22 mouse cellular contexts compared by ENCODE assay signal in genomic region chr17:71171161-71171560, GRCm38 (mm10). TPM values are rescaled to one million over a fixed set of nuclear protein-coding genes. Genes with fewer than 3 reads are reported as not detected.
DNase-seq lines count a peak whose midpoint lies in the region; ATAC-seq and TF ChIP-seq lines count a peak whose summit lies in the region.
"Had no signal": no experiment of that assay in that cellular context is flagged by ENCODE, and none has a peak within 500 bp of the region (broad histone marks: within the 10 kb centered on the region; RNA-seq: fewer than 3 reads in every experiment).

No protein-coding gene starts in this region.

- H3K9ac ChIP-seq in MEL (ENCODE audit: control insufficient read depth, low read depth, low read length, poor library complexity, severe bottlenecking): no peak overlapping the region
- H3K9ac ChIP-seq in liver, postnatal 0 days (replicated peaks): no peak overlapping the region
- H3K9ac ChIP-seq: embryonic facial prominence, embryonic 12.5 days; midbrain, embryonic 12.5 days; neural tube, embryonic 12.5 days had no signal

- H3K27me3 ChIP-seq in MEL (ENCODE audit: control insufficient read depth in 1 of 2, insufficient read depth in 2 of 2, low read length in 2 of 2): no peaks in the 10 kb centered on the region
- no peaks in the 10 kb centered on the region for H3K27me3 ChIP-seq in liver, postnatal 0 days (ENCODE audit: insufficient read depth, low read length)
- H3K27me3 ChIP-seq: embryonic facial prominence, embryonic 12.5 days; midbrain, embryonic 12.5 days; neural tube, embryonic 12.5 days had no signal

- no peaks in the 10 kb centered on the region for H3K9me3 ChIP-seq in MEL (replicated peaks; ENCODE audit: insufficient read depth, low read length)
- H3K9me3 ChIP-seq in liver, postnatal 0 days (ENCODE audit: low read length): no peaks in the 10 kb centered on the region
- H3K9me3 ChIP-seq: embryonic facial prominence, embryonic 12.5 days; hindbrain, embryonic 10.5 days; midbrain, embryonic 12.5 days; neural tube, embryonic 12.5 days had no signal

- 56% methylated on average over 4 of the region's 4 CpGs for WGBS in liver, postnatal 0 days (ENCODE audit: insufficient replicate concordance)

- H3K36me3 ChIP-seq in MEL (ENCODE audit: control insufficient read depth in 1 of 2, insufficient read depth in 2 of 2, low read length in 2 of 2): peaks cover 0 to 32% of the 10 kb centered on the region in 2 experiments; a peak in 2 of 4 replicates
- no peaks in the 10 kb centered on the region for H3K36me3 ChIP-seq in liver, postnatal 0 days (replicated peaks; ENCODE audit: insufficient read depth, low read length)
- H3K36me3 ChIP-seq: embryonic facial prominence, embryonic 12.5 days; hindbrain, embryonic 10.5 days; midbrain, embryonic 12.5 days; neural tube, embryonic 12.5 days had no signal

- H3K27ac ChIP-seq in MEL (ENCODE audit: control insufficient read depth, low read depth, low read length): 0 out of 2 replicates have a peak overlapping the region, but pooled peaks have one; percentile 2
- peak overlapping the region; percentile 44; the same call in 1 of the 2 replicates for H3K27ac ChIP-seq in liver, postnatal 0 days (ENCODE audit: low read depth)
- H3K27ac ChIP-seq: embryonic facial prominence, embryonic 12.5 days; gastrocnemius, adult 2 months; hindbrain, embryonic 10.5 days; hindbrain, postnatal 0 days; kidney, postnatal 0 days; midbrain, embryonic 12.5 days; neural tube, embryonic 12.5 days had no signal

- peak; percentile 77 to 86 for TF ChIP-seq EP300 in MEL (IDR thresholded peaks at IDR 0.05; ENCODE audit: low read depth in 1 of 2, low read length in 2 of 2)
- peak; percentile 97 for TF ChIP-seq EP300 in liver, postnatal 0 days (IDR thresholded peaks at IDR 0.05; ENCODE audit: low read depth)

- H3K79me2 ChIP-seq in MEL (ENCODE audit: control insufficient read depth, insufficient read depth, low read length, poor library complexity): no peaks in the 10 kb centered on the region

- H3K4me2 ChIP-seq in liver, postnatal 0 days (ENCODE audit: low read depth, low read length): no peak overlapping the region
- H3K4me2 ChIP-seq: embryonic facial prominence, embryonic 12.5 days; midbrain, embryonic 12.5 days; neural tube, embryonic 12.5 days had no signal

- peaks cover 31 to 39% of the 10 kb centered on the region in 2 experiments for H3K4me1 ChIP-seq in MEL (ENCODE audit: control insufficient read depth in 1 of 2, insufficient read depth in 2 of 2, low read length in 2 of 2)
- peaks cover 17% of the 10 kb centered on the region for H3K4me1 ChIP-seq in liver, postnatal 0 days (ENCODE audit: insufficient read depth)
- H3K4me1 ChIP-seq: embryonic facial prominence, embryonic 12.5 days; hindbrain, embryonic 10.5 days; midbrain, embryonic 12.5 days; neural tube, embryonic 12.5 days had no signal

- TF ChIP-seq POLR2A in MEL (IDR thresholded peaks at IDR 0.05; ENCODE audit: control insufficient read depth in 1 of 2, insufficient read depth in 1 of 2, low read depth in 1 of 2, low read length in 2 of 2, poor library complexity in 1 of 2): no peak

- DNase-seq in heart, adult 11 months: peak; percentile 11
- no peak for DNase-seq in heart, adult 18-20 months
- DNase-seq in MEL (ENCODE audit: low read depth, low spot score) (peak; percentile 47), liver (peak; percentile 62)
- DNase-seq in liver, postnatal 0 days: peak; percentile 14
- DNase-seq in thymus, postnatal 4 days: no peak
- DNase-seq in right cerebral cortex, adult 18-20 months: no peak
- no peak for DNase-seq in lung, postnatal 14 days
- DNase-seq: adrenal gland, postnatal 36 days; cerebellum, adult 8-10 months; gastrocnemius, adult 2 months; layer of hippocampus, postnatal 36 days; lung, adult 18-20 months; lung, postnatal 4 days; spleen, adult 18-20 months; thymus, adult 2 months had no signal

- peak; percentile 90 for ATAC-seq in liver, postnatal 0 days
- ATAC-seq: hindbrain, postnatal 0 days had no signal

- no peak for TF ChIP-seq RAD21 in MEL (IDR thresholded peaks at IDR 0.05; ENCODE audit: low read depth, low read length)

- H3K4me3 ChIP-seq in MEL (ENCODE audit: control insufficient read depth in 1 of 2, insufficient read depth in 1 of 2, low read depth in 2 of 2, low read length in 2 of 2): no peak overlapping the region
- H3K4me3 ChIP-seq in liver, postnatal 0 days (ENCODE audit: low read depth, low read length): no peak overlapping the region
- H3K4me3 ChIP-seq: embryonic facial prominence, embryonic 12.5 days; gastrocnemius, adult 2 months; hindbrain, embryonic 10.5 days; midbrain, embryonic 12.5 days; neural tube, embryonic 12.5 days had no signal

- no peak for TF ChIP-seq CTCF in MEL (IDR thresholded peaks at IDR 0.05 in 2 of 3, conservative IDR thresholded peaks at IDR 0.05 in 1 of 3; ENCODE audit: control insufficient read depth in 1 of 3, insufficient read depth in 1 of 3, low read depth in 2 of 3, low read length in 3 of 3, poor library complexity in 1 of 3, severe bottlenecking in 1 of 3)
- no peak for TF ChIP-seq CTCF in liver, postnatal 0 days (IDR thresholded peaks at IDR 0.05; ENCODE audit: low read depth)

TF ChIP-seq in MEL, 35 proteins besides CTCF, POLR2A, EP300 and RAD21:
- TF ChIP-seq MXI1 (IDR thresholded peaks at IDR 0.05; ENCODE audit: low read depth, low read length) (no peak; the same call in 1 of the 2 replicates), USF1 (IDR thresholded peaks at IDR 0.05; ENCODE audit: low read depth, low read length) (no peak), HCFC1 (IDR thresholded peaks at IDR 0.05; ENCODE audit: low read depth, low read length) (peak; percentile 24; the same call in 1 of the 2 replicates), MEF2A (IDR thresholded peaks at IDR 0.05; ENCODE audit: extremely low read depth, insufficient replicate concordance, low read depth, low read length, poor library complexity, severe bottlenecking) (peak; percentile 14; the same call in 1 of the 2 replicates), GATA1 (IDR thresholded peaks at IDR 0.05; ENCODE audit: low read depth, low read length) (peak; percentile 82), RCOR1 (IDR thresholded peaks at IDR 0.05; ENCODE audit: low read depth, low read length) (peak; percentile 24; the same call in 1 of the 2 replicates), MYC (IDR thresholded peaks at IDR 0.05; ENCODE audit: low read depth, low read length) (no peak), USF2 (IDR thresholded peaks at IDR 0.05; ENCODE audit: borderline replicate concordance in 1 of 2, insufficient read depth in 1 of 2, low read depth in 1 of 2, low read length in 2 of 2) (no peak), ELF1 (IDR thresholded peaks at IDR 0.05; ENCODE audit: low read depth, low read length) (no peak), KAT2A (conservative IDR thresholded peaks at IDR 0.05; ENCODE audit: low read depth, low read length) (no peak; the same call in 1 of the 2 replicates), CHD2 (IDR thresholded peaks at IDR 0.05; ENCODE audit: low read length) (no peak), MYB (IDR thresholded peaks at IDR 0.05; ENCODE audit: low read depth, low read length) (peak; percentile 50), TCF12 (IDR thresholded peaks at IDR 0.05; ENCODE audit: low read depth, low read length) (peak; percentile 91), CHD1 (IDR thresholded peaks at IDR 0.05; ENCODE audit: low read depth, low read length) (no peak), ZMIZ1 (IDR thresholded peaks at IDR 0.05; ENCODE audit: low read depth, low read length) (no peak), BHLHE40 (IDR thresholded peaks at IDR 0.05; ENCODE audit: borderline replicate concordance, low read depth, low read length) (0 out of 2 replicates have a peak, but pooled peaks have one; percentile 24), E2F4 (IDR thresholded peaks at IDR 0.05; ENCODE audit: borderline replicate concordance, low read depth, low read length) (0 out of 2 replicates have a peak, but pooled peaks have one; percentile 35), TAL1 (IDR thresholded peaks at IDR 0.05; ENCODE audit: low read length) (peak; percentile 76), SIN3A (IDR thresholded peaks at IDR 0.05; ENCODE audit: low read length) (peak; percentile 53), GABPA (IDR thresholded peaks at IDR 0.05; ENCODE audit: low read depth, low read length) (peak; percentile 97), ETS1 (IDR thresholded peaks at IDR 0.05; ENCODE audit: low read depth, low read length) (peak; percentile 82), MAFK (IDR thresholded peaks at IDR 0.05; ENCODE audit: borderline replicate concordance, low read depth, low read length) (no peak)

RNA-seq across cellular contexts. Expression of gene Lpin2, which starts 11.2 kb away (rescaled TPM):
- total RNA-seq in heart, adult 18-20 months (2021): 10 to 100 TPM; 14.6 to 19.1 TPM
- 22.4 and 24.4 TPM in 2 replicates for total RNA-seq in MEL (2012; rRNA removed)
- polyA plus RNA-seq in MEL (2012; ENCODE audit: insufficient read depth in 1 of 2, insufficient read length in 2 of 2, low read depth in 1 of 2, low replicate concordance in 2 of 2, missing spikeins in 1 of 2): 10 to 100 TPM in 1 of 2 experiments, not detected in 1; 32.1 TPM
- polyA plus RNA-seq in liver, postnatal 0 days (2015; fragmentation: Nextera tagmentation; extraction: Ambion mirVana): 34.0 and 44.5 TPM in 2 replicates

Comparison
In these comparisons a context has a peak if more than half of its experiments do, and no peak if none do; other contexts are left out.
1. DNase-seq: peak in heart, adult 11 months (single experiment), MEL (single experiment), liver (single experiment) and liver, postnatal 0 days (single experiment); none in heart, adult 18-20 months (0 of 2), thymus, postnatal 4 days (single experiment), right cerebral cortex, adult 18-20 months (single experiment) and lung, postnatal 14 days (single experiment).